ENCODE assay signal across 9 mouse cellular contexts in the genomic region with DNA sequence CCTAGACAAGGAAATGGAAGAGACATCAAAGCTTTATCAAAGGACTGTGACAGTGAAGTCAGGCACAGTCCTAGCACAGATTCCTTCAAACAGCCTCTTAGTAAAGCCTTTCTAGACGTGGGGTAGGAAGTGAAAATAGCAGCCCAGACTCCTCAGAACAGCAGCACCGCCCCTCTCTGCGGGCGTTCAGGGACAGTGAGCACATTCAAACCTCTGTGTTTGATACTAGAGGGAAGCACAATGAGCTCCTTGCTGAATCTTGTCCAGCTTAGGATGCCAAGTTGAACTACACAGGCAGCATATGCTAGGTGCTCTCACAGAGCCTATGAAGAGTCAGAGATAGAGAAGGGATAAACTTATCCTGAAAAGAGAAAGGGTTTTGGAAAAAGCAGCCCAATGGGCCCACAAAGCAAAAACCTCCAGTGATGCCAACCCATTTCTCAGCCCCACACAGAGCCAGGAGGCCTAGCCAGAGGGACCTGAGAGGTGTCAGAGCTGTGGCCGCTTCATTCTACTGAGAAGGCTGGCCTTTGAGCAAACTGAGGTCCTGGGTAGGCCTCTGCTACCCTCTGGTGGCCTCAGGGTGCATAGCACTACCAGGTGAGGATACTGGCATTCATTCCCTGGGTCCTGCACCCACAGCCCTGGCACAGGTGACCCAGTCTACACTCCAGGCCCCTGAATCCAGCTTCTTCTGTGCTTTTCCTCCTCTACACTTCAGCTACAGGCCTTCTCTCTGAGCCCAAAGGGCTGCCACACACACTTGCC. TPM values are rescaled to one million over a fixed set of nuclear protein-coding genes. Genes with fewer than 3 reads are reported as not detected.
DNase-seq lines count a peak whose midpoint lies in the region; ATAC-seq and TF ChIP-seq lines count a peak whose summit lies in the region.
"Had no signal": no experiment of that assay in that cellular context is flagged by ENCODE, and none has a peak within 500 bp of the region (broad histone marks: within the 10 kb centered on the region; RNA-seq: fewer than 3 reads in every experiment).

No protein-coding gene starts in this region.

- no peak overlapping the region for H3K9ac ChIP-seq in heart, embryonic 12.5 days
- no peak overlapping the region for H3K9ac ChIP-seq in lung, embryonic 14.5 days
- H3K9ac ChIP-seq: embryonic facial prominence, embryonic 15.5 days had no signal

- no peak overlapping the region for H3K4me3 ChIP-seq in embryonic facial prominence, embryonic 10.5 days
- H3K4me3 ChIP-seq in heart, embryonic 12.5 days: no peak overlapping the region
- no peak overlapping the region for H3K4me3 ChIP-seq in lung, embryonic 14.5 days (ENCODE audit: low read depth, low read length)
- H3K4me3 ChIP-seq: embryonic facial prominence, embryonic 15.5 days had no signal

- H3K4me2 ChIP-seq in heart, embryonic 12.5 days: no peak overlapping the region
- no peak overlapping the region for H3K4me2 ChIP-seq in lung, embryonic 14.5 days
- H3K4me2 ChIP-seq: embryonic facial prominence, embryonic 15.5 days had no signal

- peak; percentile 66 for ATAC-seq in heart, embryonic 12.5 days (ENCODE audit: insufficient number of reproducible peaks, low FRiP score)
- ATAC-seq in lung, embryonic 14.5 days (ENCODE audit: insufficient read depth): 0 out of 2 replicates have a peak, but pooled peaks have one; percentile 50
- peak; percentile 90 for ATAC-seq in neutrophil, adult 5-6 weeks (ENCODE audit: extremely low read depth, insufficient number of reproducible peaks, low FRiP score, poor library complexity, severe bottlenecking)

- 0 out of 2 replicates have a peak, but pooled peaks cover 2% of the 10 kb centered on the region for H3K4me1 ChIP-seq in embryonic facial prominence, embryonic 10.5 days
- peaks cover 22% of the 10 kb centered on the region for H3K4me1 ChIP-seq in heart, embryonic 12.5 days (replicated peaks)
- H3K4me1 ChIP-seq in lung, embryonic 14.5 days (ENCODE audit: insufficient read depth): peaks cover 9% of the 10 kb centered on the region

- H3K36me3 ChIP-seq in embryonic facial prominence, embryonic 10.5 days (replicated peaks): peaks cover 97% of the 10 kb centered on the region
- peaks cover 57% of the 10 kb centered on the region for H3K36me3 ChIP-seq in heart, embryonic 12.5 days
- peaks cover 73% of the 10 kb centered on the region for H3K36me3 ChIP-seq in lung, embryonic 14.5 days (ENCODE audit: insufficient read depth)

- peak; percentile 85 for DNase-seq in CD4-positive, CD25-positive, alpha-beta regulatory T cell, adult 2 months (ENCODE audit: low read depth, low spot score)
- peak; percentile 78 for DNase-seq in adrenal gland, adult 2 months
- DNase-seq in embryonic facial prominence, embryonic 10.5 days (ENCODE audit: low spot score): peak; percentile 70
- peak; percentile 85 for DNase-seq in kidney, postnatal 10 days
- peak; percentile 83 for DNase-seq in lung, embryonic 14.5 days
- DNase-seq in thymus, postnatal 25 days: peak; percentile 79

- H3K27me3 ChIP-seq in embryonic facial prominence, embryonic 10.5 days (replicated peaks; ENCODE audit: low read depth, poor library complexity, severe bottlenecking): no peaks in the 10 kb centered on the region
- H3K27me3 ChIP-seq in heart, embryonic 12.5 days (replicated peaks): no peaks in the 10 kb centered on the region
- H3K27me3 ChIP-seq in lung, embryonic 14.5 days (ENCODE audit: insufficient read depth, low read length): no peaks in the 10 kb centered on the region
- H3K27me3 ChIP-seq: embryonic facial prominence, embryonic 15.5 days had no signal

- 70% methylated on average over 5 of the region's 5 CpGs for WGBS in embryonic facial prominence, embryonic 10.5 days
- 68% methylated on average over 5 of the region's 5 CpGs for WGBS in heart, embryonic 12.5 days
- WGBS in lung, embryonic 14.5 days: 65% methylated on average over 5 of the region's 5 CpGs

- TF ChIP-seq CTCF in lung, embryonic 14.5 days (IDR thresholded peaks at IDR 0.05; ENCODE audit: low read depth): peak; percentile 99

- H3K27ac ChIP-seq in embryonic facial prominence, embryonic 10.5 days (replicated peaks): no peak overlapping the region
- no peak overlapping the region for H3K27ac ChIP-seq in heart, embryonic 12.5 days (ENCODE audit: poor library complexity, severe bottlenecking)
- H3K27ac ChIP-seq in lung, embryonic 14.5 days (ENCODE audit: low read depth): no peak overlapping the region
- H3K27ac ChIP-seq: embryonic facial prominence, embryonic 15.5 days had no signal

- no peaks in the 10 kb centered on the region for H3K9me3 ChIP-seq in embryonic facial prominence, embryonic 10.5 days
- H3K9me3 ChIP-seq in heart, embryonic 12.5 days (replicated peaks): no peaks in the 10 kb centered on the region
- H3K9me3 ChIP-seq in lung, embryonic 14.5 days (ENCODE audit: low read depth, low read length): no peaks in the 10 kb centered on the region
- H3K9me3 ChIP-seq: embryonic facial prominence, embryonic 15.5 days had no signal

RNA-seq across cellular contexts. Expression of a gene that starts 12.0 kb away (rescaled TPM):
- total RNA-seq in adrenal gland, adult 2 months (2021): 10 to 100 TPM; 17.1 to 19.6 TPM
- polyA plus RNA-seq in adrenal gland, adult 2 months (2012; rRNA removed): 17.1 and 21.1 TPM in 2 replicates
- 31.3 and 33.2 TPM in 2 replicates for polyA plus RNA-seq in embryonic facial prominence, embryonic 10.5 days (2016; fragmentation: Nextera tagmentation; extraction: Ambion mirVana)
- polyA plus RNA-seq in heart, embryonic 12.5 days (2016; fragmentation: Nextera tagmentation; extraction: Ambion mirVana): 17.8 and 19.1 TPM in 2 replicates
- 39.6 and 42.2 TPM in 2 replicates for polyA plus RNA-seq in lung, embryonic 14.5 days (2014; fragmentation: Nextera tagmentation; extraction: Ambion mirVana)
- 14.1 and 15.0 TPM in 2 replicates for total RNA-seq in neutrophil, adult 5-6 weeks (2017)

RNA-seq across cellular contexts. Expression of a gene that starts 16.2 kb away (rescaled TPM):
- total RNA-seq in adrenal gland, adult 2 months (2021): 10 to 100 TPM; 28.0 to 28.6 TPM
- polyA plus RNA-seq in adrenal gland, adult 2 months (2012; rRNA removed): 137 and 151 TPM in 2 replicates
- 32.2 and 33.1 TPM in 2 replicates for polyA plus RNA-seq in embryonic facial prominence, embryonic 10.5 days (2016; fragmentation: Nextera tagmentation; extraction: Ambion mirVana)
- polyA plus RNA-seq in heart, embryonic 12.5 days (2016; fragmentation: Nextera tagmentation; extraction: Ambion mirVana): 42.5 and 47.7 TPM in 2 replicates
- polyA plus RNA-seq in lung, embryonic 14.5 days (2014; fragmentation: Nextera tagmentation; extraction: Ambion mirVana): 52.8 and 63.9 TPM in 2 replicates
- 3.6 and 4.7 TPM in 2 replicates for total RNA-seq in neutrophil, adult 5-6 weeks (2017)

RNA-seq across cellular contexts. Expression of a gene that starts 29.2 kb away (rescaled TPM):
- total RNA-seq in adrenal gland, adult 2 months (2021): 10 to 100 TPM; 58.6 to 68.2 TPM
- 176 and 201 TPM in 2 replicates for polyA plus RNA-seq in adrenal gland, adult 2 months (2012; rRNA removed)
- polyA plus RNA-seq in embryonic facial prominence, embryonic 10.5 days (2016; fragmentation: Nextera tagmentation; extraction: Ambion mirVana): 45.9 and 47.8 TPM in 2 replicates
- 38.6 and 42.8 TPM in 2 replicates for polyA plus RNA-seq in heart, embryonic 12.5 days (2016; fragmentation: Nextera tagmentation; extraction: Ambion mirVana)
- 44.0 and 46.3 TPM in 2 replicates for polyA plus RNA-seq in lung, embryonic 14.5 days (2014; fragmentation: Nextera tagmentation; extraction: Ambion mirVana)
- total RNA-seq in neutrophil, adult 5-6 weeks (2017): 33.8 and 35.5 TPM in 2 replicates

RNA-seq across cellular contexts. Expression of a gene that starts 33.1 kb away (rescaled TPM):
- 10 to 100 TPM in 1 of 2 experiments, 1 to 10 TPM in 1; 9.8 to 15.5 TPM for total RNA-seq in adrenal gland, adult 2 months (2021)
- 7.2 and 7.8 TPM in 2 replicates for polyA plus RNA-seq in adrenal gland, adult 2 months (2012; rRNA removed)
- polyA plus RNA-seq in embryonic facial prominence, embryonic 10.5 days (2016; fragmentation: Nextera tagmentation; extraction: Ambion mirVana): 102 and 106 TPM in 2 replicates
- polyA plus RNA-seq in heart, embryonic 12.5 days (2016; fragmentation: Nextera tagmentation; extraction: Ambion mirVana): 44.4 and 45.6 TPM in 2 replicates
- polyA plus RNA-seq in lung, embryonic 14.5 days (2014; fragmentation: Nextera tagmentation; extraction: Ambion mirVana): 62.8 and 71.4 TPM in 2 replicates
- 13.7 and 25.4 TPM in 2 replicates for total RNA-seq in neutrophil, adult 5-6 weeks (2017)

RNA-seq across cellular contexts. Expression of a gene that starts 37.9 kb away (rescaled TPM):
- not detected for total RNA-seq in adrenal gland, adult 2 months (2021)
- polyA plus RNA-seq in adrenal gland, adult 2 months (2012; rRNA removed): not detected in 2 replicates
- polyA plus RNA-seq in embryonic facial prominence, embryonic 10.5 days (2016; fragmentation: Nextera tagmentation; extraction: Ambion mirVana): 2,457 and 2,745 TPM in 2 replicates
- 5,912 and 6,218 TPM in 2 replicates for polyA plus RNA-seq in heart, embryonic 12.5 days (2016; fragmentation: Nextera tagmentation; extraction: Ambion mirVana)
- 211 and 266 TPM in 2 replicates for polyA plus RNA-seq in lung, embryonic 14.5 days (2014; fragmentation: Nextera tagmentation; extraction: Ambion mirVana)
- not detected in 2 replicates for total RNA-seq in neutrophil, adult 5-6 weeks (2017)
